ENCODE assay signal across 11 mouse cellular contexts in the genomic region with DNA sequence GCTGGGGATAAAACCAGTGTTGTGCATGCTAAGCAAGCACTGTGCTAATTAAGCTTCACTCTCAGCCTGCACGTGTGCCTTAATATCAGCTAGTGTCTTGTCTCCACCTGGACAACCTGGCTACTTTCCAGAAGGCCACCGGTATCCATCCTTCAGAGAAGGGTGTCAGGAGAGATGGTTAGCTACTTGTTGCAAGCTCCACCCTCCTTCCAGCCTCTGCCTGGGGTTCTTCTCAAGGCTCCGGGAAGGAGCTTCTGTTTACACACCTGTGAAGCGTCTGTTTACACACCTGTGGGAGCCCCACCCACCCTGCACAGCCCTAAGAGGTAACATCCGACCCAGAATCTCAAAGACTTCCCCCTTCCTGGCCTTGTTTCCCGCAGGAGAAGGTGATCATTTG.
"Had no signal": no experiment of that assay in that cellular context is flagged by ENCODE, and none has a peak within 500 bp of the region (broad histone marks: within the 10 kb centered on the region; RNA-seq: fewer than 3 reads in every experiment).

No protein-coding gene starts in this region.

- DNase-seq: kidney, adult 18-20 months; kidney, postnatal 10 days; lung, postnatal 4 days; retina, postnatal 1 day; thymus, postnatal 4 days had no signal

- H3K36me3 ChIP-seq: midbrain, embryonic 15.5 days; neural tube, embryonic 12.5 days had no signal

- H3K27me3 ChIP-seq: limb, embryonic 13.5 days; midbrain, embryonic 15.5 days; neural tube, embryonic 12.5 days had no signal

- H3K9ac ChIP-seq: limb, embryonic 13.5 days; liver, embryonic 14.5 days; midbrain, embryonic 15.5 days; neural tube, embryonic 12.5 days had no signal

- ATAC-seq: midbrain, embryonic 15.5 days had no signal

- H3K27ac ChIP-seq: limb, embryonic 13.5 days; liver, embryonic 14.5 days; midbrain, embryonic 15.5 days; neural tube, embryonic 12.5 days had no signal

- H3K9me3 ChIP-seq: limb, embryonic 13.5 days; megakaryocyte, embryonic 14.5 days; midbrain, embryonic 15.5 days; neural tube, embryonic 12.5 days had no signal

- H3K4me3 ChIP-seq: limb, embryonic 13.5 days; megakaryocyte, embryonic 14.5 days; midbrain, embryonic 15.5 days; neural tube, embryonic 12.5 days had no signal

- H3K4me2 ChIP-seq: limb, embryonic 13.5 days; midbrain, embryonic 11.5 days; midbrain, embryonic 15.5 days; neural tube, embryonic 12.5 days had no signal
